Mouse (Mus musculus) adrenal gland, adult (tissue): ENCODE data around the gene Prss41.

Experiments
- DNase-seq, 2 experiments: peaks; one replicate each; pipeline ENCODE4 v3.0.0; 2022 to 2023; ENCODE audit warnings: low spot score in 1 of 2; ENCODE audit not compliant: inconsistent age in 2 of 2

Prss41 gene

GRCm38 (mm10) chr17:23828271-23829001 lies 15.5 kb downstream of the Prss41 start:
- peak; percentile 74 to 91 for DNase-seq

DNA sequence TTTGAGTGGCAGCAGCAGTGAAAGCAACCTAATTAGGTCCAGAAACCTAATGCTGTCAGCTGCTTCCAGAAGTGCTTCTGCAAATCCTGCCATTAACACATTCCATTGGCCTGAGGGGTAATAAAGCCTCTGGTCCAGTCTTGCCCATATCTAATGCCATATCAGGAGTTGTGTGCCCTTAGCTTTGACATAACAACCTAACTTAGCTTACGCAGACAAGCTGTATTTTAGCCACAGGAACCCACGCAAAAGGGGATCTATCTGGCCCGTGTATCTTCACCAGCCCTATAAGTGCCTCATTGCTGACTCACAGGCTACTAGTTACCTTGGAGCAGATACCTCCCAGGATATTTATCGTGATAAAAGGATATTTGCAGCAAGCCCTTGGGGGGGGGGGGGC lies 18.4 kb downstream of the Prss41 start:
- no peak for DNase-seq

DNA sequence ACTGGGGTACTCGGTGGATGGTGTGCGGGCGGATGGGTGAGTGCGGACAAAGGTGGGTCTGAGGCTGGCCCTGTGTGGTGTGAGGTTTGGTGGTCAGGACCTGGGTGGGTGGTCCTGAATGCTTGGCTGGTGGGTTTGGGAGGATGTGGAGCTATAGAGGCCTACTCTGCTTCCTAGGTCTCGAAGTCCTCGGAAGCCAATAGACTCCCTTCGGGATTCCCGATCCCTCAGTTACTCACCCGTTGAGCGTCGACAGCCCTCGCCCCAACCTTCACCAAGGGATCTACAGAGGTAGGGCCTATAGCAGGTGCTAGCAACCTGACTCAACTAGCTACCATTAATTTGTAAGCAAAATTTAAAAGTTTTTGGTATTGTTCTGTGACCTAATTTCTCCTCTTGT lies 20.4 kb downstream of the Prss41 start:
- peak in 1 of 2 experiments; percentile 42 for DNase-seq

- peak in 1 of 2 experiments; percentile 52 for DNase-seq
Observed at GRCm38 (mm10) chr17:23823018-23823417, 21.0 kb downstream of the Prss41 start.

GRCm38 (mm10) chr17:23822094-23822493 lies 21.9 kb downstream of the Prss41 start:
- no peak for DNase-seq

DNA sequence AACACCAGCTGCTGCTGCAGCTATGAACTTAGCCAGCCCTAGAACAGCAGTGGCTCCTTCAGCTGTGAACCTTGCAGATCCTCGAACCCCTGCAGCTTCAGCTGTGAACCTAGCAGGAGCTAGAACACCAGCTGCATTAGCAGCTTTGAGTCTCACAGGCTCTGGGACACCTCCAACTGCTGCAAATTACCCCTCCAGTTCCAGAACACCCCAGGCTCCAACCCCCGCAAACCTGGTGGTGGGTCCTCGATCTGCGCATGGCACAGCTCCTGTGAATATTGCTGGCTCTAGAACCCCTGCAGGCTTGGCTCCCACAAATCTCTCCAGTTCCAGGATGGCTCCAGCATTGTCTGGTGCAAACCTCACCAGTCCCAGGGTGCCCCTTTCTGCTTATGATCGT lies 23.2 kb downstream of the Prss41 start:
- no peak for DNase-seq

- DNase-seq, result peak in 1 of 2 experiments; percentile 50
Observed at GRCm38 (mm10) chr17:23819235-23819634, 24.7 kb downstream of the Prss41 start.

GRCm38 (mm10) chr17:23818579-23818978 lies 25.4 kb downstream of the Prss41 start:
- DNase-seq, result no peak

GRCm38 (mm10) chr17:23815641-23816040 lies 28.3 kb downstream of the Prss41 start:
- DNase-seq, result no peak

DNA sequence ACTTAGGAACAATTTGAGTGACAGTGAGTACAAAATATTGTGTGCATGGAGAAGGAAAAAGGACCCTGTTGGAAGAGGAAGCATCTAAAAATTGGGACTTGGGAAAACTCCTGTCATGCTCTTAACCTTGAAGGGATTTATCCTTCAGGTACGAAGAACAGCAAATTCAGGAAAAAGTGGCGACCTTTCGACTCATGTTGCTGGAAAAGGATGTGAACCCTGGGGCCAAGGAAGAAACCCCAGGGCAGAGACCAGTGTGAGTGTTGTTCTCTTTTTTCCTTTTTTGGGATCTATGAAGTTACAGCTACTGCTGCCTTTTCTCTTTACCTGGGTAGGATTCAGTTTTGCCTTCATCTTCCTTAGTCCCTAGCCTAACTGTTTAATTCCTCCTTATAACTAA lies 36.1 kb downstream of the Prss41 start:
- DNase-seq, result no peak

GRCm38 (mm10) chr17:23806867-23807266 lies 37.1 kb downstream of the Prss41 start:
- peak; percentile 68 to 85 for DNase-seq

- peak in 1 of 2 experiments; percentile 67 for DNase-seq
Observed at GRCm38 (mm10) chr17:23804426-23805085, 39.4 kb downstream of the Prss41 start.

DNA sequence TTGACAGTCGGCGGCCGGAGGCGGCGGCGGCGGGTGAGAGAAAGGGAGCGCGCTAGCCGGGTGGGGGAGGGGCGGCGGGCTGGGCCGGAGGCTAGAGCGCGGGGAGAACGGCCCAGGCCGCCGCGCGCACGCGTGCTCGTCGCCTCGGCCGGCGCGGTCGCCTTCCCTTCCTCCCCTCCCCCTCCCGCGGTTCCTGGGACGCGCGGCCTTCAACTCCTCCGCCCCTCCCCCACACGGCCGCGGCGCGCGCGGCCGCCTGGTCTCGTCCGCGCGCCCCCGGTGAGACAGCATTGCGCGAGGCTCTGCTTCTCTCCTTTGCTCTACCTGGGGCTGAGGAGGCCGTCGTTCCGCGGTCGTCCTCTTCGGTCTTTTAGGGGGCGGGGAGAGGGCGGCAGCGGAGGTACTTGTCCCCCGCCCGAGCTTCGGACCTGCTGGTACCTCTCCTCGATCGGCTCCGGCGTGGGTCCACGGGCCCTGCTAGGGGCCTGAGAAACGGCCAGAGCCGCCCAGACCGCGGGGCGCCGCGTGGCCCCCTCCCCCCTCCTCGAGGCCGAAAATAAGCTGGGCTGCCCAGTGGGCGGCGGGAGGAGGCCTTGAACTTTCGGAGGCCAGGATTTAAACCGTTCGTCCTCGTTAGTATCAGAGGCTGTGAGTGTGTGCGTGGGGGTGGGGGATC lies 40.5 kb downstream of the Prss41 start:
- peak; percentile 85 to 92 for DNase-seq

DNA sequence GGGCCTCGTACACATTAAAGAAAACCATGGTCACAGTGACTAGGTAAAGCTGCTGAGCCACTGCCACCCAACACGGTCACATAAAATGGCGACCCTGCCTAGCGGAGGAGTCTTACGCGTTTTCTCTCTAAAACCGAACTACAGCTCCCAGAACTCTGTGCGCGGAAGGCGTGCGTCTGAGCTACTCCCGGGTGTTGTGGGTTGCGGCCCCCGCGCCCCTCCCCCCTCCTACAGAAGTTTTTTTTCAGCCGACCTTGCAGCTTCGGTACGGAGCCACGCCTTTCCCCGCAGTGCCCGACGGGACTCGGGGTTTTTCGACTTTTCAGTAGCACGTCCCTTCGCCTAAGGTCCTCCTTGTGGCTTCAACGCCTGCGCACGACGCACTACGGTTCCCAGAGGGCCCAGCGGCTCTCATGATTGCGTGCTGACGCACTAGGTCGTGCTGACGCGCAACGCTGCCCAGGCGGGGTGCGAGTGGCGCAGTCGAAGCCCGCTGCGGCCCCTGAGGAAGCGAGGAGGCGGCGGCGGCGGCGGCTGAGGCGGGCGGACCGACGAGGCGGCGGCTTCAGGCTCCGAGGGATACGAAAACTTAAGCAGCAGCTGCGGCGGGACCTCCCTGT lies 41.1 kb downstream of the Prss41 start:
- peak; percentile 99 for DNase-seq

DNA sequence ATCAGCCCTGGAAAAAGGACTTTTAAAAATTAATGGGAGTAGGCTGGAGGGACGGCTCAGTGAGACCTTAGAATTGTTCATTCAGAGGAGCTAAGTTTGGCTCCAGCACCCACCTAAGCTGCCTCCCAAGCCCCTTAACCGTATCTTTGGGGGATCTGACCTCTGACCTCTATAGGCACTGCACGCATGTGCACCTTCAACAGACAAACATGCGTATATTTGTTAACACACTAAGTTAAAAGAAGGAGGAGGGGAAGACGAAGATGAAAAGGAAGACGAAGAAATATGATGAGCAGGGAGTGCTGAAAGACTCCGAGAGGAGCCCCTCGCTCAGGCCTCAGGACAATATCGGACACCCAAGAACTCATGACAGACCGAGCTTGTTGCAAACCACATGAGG lies 42.3 kb downstream of the Prss41 start:
- peak in 1 of 2 experiments; percentile 62 for DNase-seq

GRCm38 (mm10) chr17:23797316-23797715 lies 46.7 kb downstream of the Prss41 start:
- peak in 1 of 2 experiments; percentile 54 for DNase-seq

DNA sequence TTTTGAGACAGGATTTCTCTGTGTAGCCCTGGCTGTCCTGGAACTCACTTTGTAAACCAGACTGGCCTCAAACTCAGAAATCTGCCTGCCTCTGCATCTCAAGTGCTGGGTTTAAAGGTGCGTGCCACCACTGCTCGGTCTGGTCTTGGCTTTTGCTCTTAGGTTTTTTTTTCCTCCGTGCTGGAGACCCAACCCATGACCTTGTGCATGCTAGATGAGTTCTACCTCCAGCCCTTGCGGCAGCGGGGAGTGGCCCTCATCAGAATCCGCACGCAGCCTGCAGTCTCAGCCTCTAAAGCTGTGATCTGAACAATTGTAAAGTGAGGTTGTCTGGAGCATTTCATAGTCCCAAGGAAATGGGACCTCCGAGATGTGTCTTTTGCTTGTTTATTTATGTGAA lies 48.6 kb downstream of the Prss41 start:
- DNase-seq, result no peak

DNA sequence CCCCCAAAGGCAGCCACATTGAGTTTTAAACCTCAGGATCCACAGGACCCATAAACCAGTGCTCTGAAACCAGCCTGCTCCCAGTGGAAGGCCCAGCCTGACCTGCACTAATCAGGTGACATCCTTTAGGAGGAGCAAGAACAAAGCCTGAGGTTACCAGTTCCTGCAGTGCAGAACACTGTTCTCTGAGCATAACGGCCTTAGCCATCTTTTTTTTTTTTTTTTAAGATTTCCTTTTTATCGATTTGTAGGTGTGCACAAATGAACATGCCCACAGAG lies 53.0 kb downstream of the Prss41 start:
- no peak for DNase-seq

DNA sequence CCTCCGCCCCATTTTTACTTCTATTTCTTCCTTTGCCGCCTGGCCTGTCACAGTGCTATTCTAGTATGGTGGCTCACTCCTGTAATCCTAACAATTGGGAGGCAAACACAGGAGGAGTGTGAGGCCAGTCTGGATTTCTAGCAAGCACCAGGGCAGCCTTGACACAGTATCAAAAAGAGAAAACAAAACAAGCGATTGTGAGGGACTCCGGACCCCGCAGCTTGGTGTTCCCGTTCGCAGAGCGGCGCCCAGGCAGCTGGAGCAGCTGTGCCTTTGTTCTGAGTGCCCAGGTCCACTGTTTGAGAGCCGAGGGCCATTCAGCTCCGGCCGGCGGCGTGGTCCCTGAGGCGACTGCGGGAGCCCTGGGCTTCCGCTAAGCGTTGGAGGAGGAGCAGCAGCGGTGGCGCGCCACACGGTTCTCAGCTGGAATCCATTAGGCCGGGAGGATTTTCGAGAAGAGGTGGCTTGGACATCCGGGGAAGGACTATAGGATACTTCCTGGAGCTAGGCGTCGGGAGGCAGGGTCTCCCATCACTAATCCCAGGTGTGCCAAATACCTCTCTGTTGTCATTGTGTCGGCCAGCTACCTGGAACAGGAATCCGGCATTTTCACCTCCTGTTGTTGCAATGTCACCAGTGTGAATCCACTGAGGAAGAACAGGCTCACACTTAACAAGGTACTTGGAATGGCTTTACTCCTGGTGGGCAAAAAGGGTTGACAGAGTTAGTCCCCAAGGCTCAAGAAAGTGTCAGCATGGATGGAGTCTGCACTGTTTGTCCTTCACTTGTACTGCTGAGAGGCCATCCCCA lies 53.5 kb downstream of the Prss41 start, which contains the start of gene Srrm2:
Srrm2 (plus strand) TSS at position 264 of the 810 bp plus-strand sequence.
- peak; percentile 72 to 92 for DNase-seq

DNA sequence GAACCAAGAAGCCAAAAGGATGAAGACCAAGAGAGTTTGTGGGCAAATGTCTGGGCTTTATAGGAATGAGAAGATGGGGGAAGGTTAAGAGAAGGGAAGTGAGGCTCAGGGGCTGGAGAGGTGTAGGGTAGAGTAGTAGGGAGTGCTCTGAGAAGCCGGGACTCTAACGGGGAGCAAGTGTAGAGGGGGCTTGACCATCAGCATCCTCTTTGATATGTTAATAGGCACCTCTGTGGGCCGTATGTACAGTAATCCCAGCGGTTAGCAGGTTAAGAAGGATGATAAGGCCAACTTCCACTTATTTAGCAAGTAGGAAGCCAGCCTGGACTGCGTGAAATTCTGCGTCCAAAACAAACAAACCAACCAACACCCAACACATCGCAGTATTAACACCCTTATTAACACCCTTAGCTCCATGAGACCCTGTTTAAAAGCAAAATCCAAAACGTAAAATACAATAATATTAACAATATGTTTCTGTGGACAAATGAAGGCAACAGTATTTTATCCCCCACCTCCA lies 54.2 kb downstream of the Prss41 start:
- peak in 1 of 2 experiments; percentile 55 for DNase-seq

- no peak for DNase-seq
Observed at GRCm38 (mm10) chr17:23788973-23789372, 55.0 kb downstream of the Prss41 start.
